Mouse (Mus musculus): ENCODE measurements around the gene Spin4. TPM values are rescaled to one million over a fixed set of nuclear protein-coding genes. Genes with fewer than 3 reads are reported as not detected.

The Spin4 gene
- polyA plus RNA-seq, 1 experiment, result 1.8 TPM

- Histone ChIP-seq H3K27ac (ENCODE audit: insufficient read depth, low read length) (no peak overlapping the region), H3K27me3 (ENCODE audit: control insufficient read depth, insufficient read depth, low read length, poor library complexity, severe bottlenecking) (no peaks in the 10 kb centered on the region), H3K4me3 (ENCODE audit: low read depth, low read length) (no peak overlapping the region), H3K4me1 (ENCODE audit: control insufficient read depth, insufficient read depth, low read length) (no peaks in the 10 kb centered on the region), H3K36me3 (ENCODE audit: control insufficient read depth, insufficient read depth, low read length, poor library complexity, severe bottlenecking) (no peaks in the 10 kb centered on the region), H3K9me3 (replicated peaks; ENCODE audit: control insufficient read depth, insufficient read depth, low read length, poor library complexity, severe bottlenecking) (no peaks in the 10 kb centered on the region), H3K9ac (ENCODE audit: low read depth, poor library complexity, severe bottlenecking) (no peak overlapping the region)
- TF ChIP-seq EP300 (IDR thresholded peaks at IDR 0.05; ENCODE audit: insufficient read depth, low read depth, low read length) (no peak), POLR2A (IDR thresholded peaks at IDR 0.05; ENCODE audit: insufficient read depth, low read length) (no peak), CTCF (IDR thresholded peaks at IDR 0.05; ENCODE audit: low read depth, low read length) (no peak)
These were observed 35.6 kb downstream of the Spin4 start for GRCm38 (mm10) chrX:94990903-94991302.

DNA sequence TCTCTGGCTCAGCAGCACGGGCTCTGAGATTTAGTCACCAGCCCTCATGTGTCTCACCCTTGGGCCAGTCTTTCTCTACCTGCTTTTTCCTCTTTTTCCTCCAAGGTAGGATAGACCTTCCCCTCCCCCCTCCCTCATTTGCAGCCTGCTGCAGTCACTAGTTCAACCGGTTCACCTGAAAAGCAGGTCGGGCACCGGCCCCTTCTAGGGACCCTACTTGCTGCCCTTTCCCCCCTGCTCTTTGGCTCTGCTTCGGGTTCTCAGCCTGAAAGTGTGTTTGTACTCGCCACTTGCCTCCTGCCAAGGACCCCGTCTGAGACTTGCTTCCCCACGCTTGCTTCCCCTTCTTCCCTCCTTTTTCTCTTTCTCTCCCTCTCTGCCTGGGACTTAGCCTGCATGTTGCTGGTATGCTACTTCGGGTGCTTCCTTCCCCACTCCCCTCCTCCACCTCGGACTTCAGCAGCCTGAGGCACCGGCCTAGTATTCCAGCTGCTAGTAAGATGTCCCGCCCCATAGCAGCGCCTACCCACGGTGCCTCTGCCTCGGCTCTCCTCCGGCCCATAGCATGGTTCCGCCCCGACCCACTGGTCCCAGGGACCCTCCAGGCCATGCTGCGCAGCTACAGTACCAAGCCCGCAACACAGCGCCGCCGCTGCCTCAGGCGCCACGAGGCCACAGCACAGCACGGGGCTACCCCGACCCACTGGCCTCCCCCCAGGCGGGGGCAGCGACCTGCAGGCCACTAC lies 36.2 kb downstream of the Spin4 start:
- no peak for TF ChIP-seq CTCF (IDR thresholded peaks at IDR 0.05; ENCODE audit: low read depth, low read length)
- no peak for TF ChIP-seq EP300 (IDR thresholded peaks at IDR 0.05; ENCODE audit: insufficient read depth, low read depth, low read length)
- no peak for TF ChIP-seq POLR2A (IDR thresholded peaks at IDR 0.05; ENCODE audit: insufficient read depth, low read length)
- Histone ChIP-seq H3K9ac (ENCODE audit: low read depth, poor library complexity, severe bottlenecking) (no peak overlapping the region), H3K36me3 (ENCODE audit: control insufficient read depth, insufficient read depth, low read length, poor library complexity, severe bottlenecking) (no peaks in the 10 kb centered on the region), H3K27me3 (ENCODE audit: control insufficient read depth, insufficient read depth, low read length, poor library complexity, severe bottlenecking) (no peaks in the 10 kb centered on the region), H3K4me3 (ENCODE audit: low read depth, low read length) (peak overlapping the region; percentile 14), H3K27ac (ENCODE audit: insufficient read depth, low read length) (no peak overlapping the region), H3K4me1 (ENCODE audit: control insufficient read depth, insufficient read depth, low read length) (no peaks in the 10 kb centered on the region), H3K9me3 (replicated peaks; ENCODE audit: control insufficient read depth, insufficient read depth, low read length, poor library complexity, severe bottlenecking) (no peaks in the 10 kb centered on the region)

Other genes starting within 250 kb of the Spin4 start
- 4.3 and 6.0 TPM in 2 replicates for gene Arhgef9, start 170.2 kb upstream of the Spin4 start, polyA plus RNA-seq (2011; ENCODE audit: insufficient read depth, insufficient read length, low read depth, missing spikeins)